Mouse (Mus musculus) heart, postnatal 0 days (tissue): ENCODE measurements around the gene Ptprb. TPM values are rescaled to one million over a fixed set of nuclear protein-coding genes. Genes with fewer than 3 reads are reported as not detected.
A peak's percentile ranks its signal among the peaks of the same experiment; 100 is the strongest.

Source experiments
- ATAC-seq: fragments of 200-750 bp; cut with Nextera tagmentation; 2 replicates; pipeline ENCODE4 v1.8.0; 2017; ENCODE audit warnings: low read depth, moderate number of reproducible peaks, moderate library complexity; ENCODE audit not compliant: insufficient read depth
- DNase-seq: peaks from one replicate; pipeline ENCODE4 v3.0.0-alpha.2; 2016; ENCODE audit warnings: low spot score
- H3K27ac ChIP-seq: fragments of 300-500 bp; sonication (generic); 2 replicates; pipeline ENCODE4 v1.5.1; 2014; ENCODE audit warnings: low read depth, mild to moderate bottlenecking
- H3K27me3 ChIP-seq: fragments of 300-500 bp; sonication (generic); 2 replicates; pipeline ENCODE4 v1.6.1; 2014; ENCODE audit warnings: low read length, mixed read lengths; ENCODE audit not compliant: control insufficient read depth, insufficient read depth
- H3K36me3 ChIP-seq: fragments of 300-500 bp; sonication (generic); replicated peaks from 2 replicates; pipeline ENCODE4 v1.6.1; 2014; ENCODE audit warnings: low read length, mixed read lengths; ENCODE audit not compliant: control insufficient read depth, insufficient read depth
- H3K4me1 ChIP-seq: fragments of 300-500 bp; sonication (generic); 2 replicates; pipeline ENCODE4 v1.6.1; 2014; ENCODE audit warnings: antibody characterized with exemption; ENCODE audit not compliant: control insufficient read depth, insufficient read depth
- H3K4me2 ChIP-seq: fragments of 300-500 bp; sonication (generic); 2 replicates; pipeline ENCODE4 v1.6.1; 2014; ENCODE audit warnings: low read depth, mild to moderate bottlenecking, low read length, moderate library complexity
- H3K4me3 ChIP-seq: fragments of 300-500 bp; sonication (generic); 2 replicates; pipeline ENCODE4 v1.5.1; 2014; ENCODE audit warnings: low read depth, low read length
- H3K9ac ChIP-seq: fragments of 300-500 bp; sonication (generic); replicated peaks from 2 replicates; pipeline ENCODE4 v1.6.1; 2014; ENCODE audit warnings: low read depth, low read length, mixed read lengths
- H3K9me3 ChIP-seq: fragments of 300-500 bp; sonication (generic); replicated peaks from 2 replicates; pipeline ENCODE4 v1.6.1; 2016; ENCODE audit warnings: low read length; ENCODE audit not compliant: control insufficient read depth
- CTCF ChIP-seq: IDR thresholded peaks from 2 replicates; pipeline ENCODE4 v1.5.1; 2016; ENCODE audit warnings: antibody characterized with exemption, control low read depth, low read depth
- EP300 ChIP-seq: IDR thresholded peaks from 2 replicates; pipeline ENCODE4 v1.6.1; 2016; ENCODE audit warnings: antibody characterized with exemption, low read depth
- WGBS: fragments of 180-500 bp; shearing (Covaris S2); extraction: QIAGEN DNeasy Blood & Tissue Kit; methylation state at CpG from one replicate; pipeline ENCODE4 v1.1.7; 2014; 5-methylcytosine and 5-hydroxymethylcytosine counted together
- polyA plus RNA-seq: library from polyadenylated mRNA; unstranded; fragments of >200 nt; fragmentation: Nextera tagmentation; extraction: Ambion mirVana; gene quantifications from 2 replicates; pipeline ENCODE4 v1.2.1, GENCODE M21; 2015
- total RNA-seq: library from RNA; depleted of rRNA; stranded (reverse); fragments of >200 nt; gene quantifications from 2 replicates; pipeline ENCODE4 v1.2.3, GENCODE M21; 2014; ENCODE audit warnings: low replicate concordance

Ptprb gene
- total and polyA plus RNA-seq, 2 experiments from 2014 or later: 6.9 to 22.3 TPM

- no peak for TF ChIP-seq EP300
- TF ChIP-seq CTCF: no peak
- Histone ChIP-seq H3K4me1 (no peaks in the 10 kb centered on the region), H3K27ac (no peak overlapping the region), H3K4me2 (no peak overlapping the region), H3K9ac (no peak overlapping the region), H3K27me3 (no peaks in the 10 kb centered on the region), H3K36me3 (no peaks in the 10 kb centered on the region), H3K4me3 (no peak overlapping the region), H3K9me3 (no peaks in the 10 kb centered on the region)
- no peak for ATAC-seq
- 64% methylated on average over 6 of the region's 6 CpGs for WGBS
- DNase-seq: no peak
Measured at GRCm38 (mm10) chr10:116416142-116416541, 140.8 kb downstream of the Ptprb start.

GRCm38 (mm10) chr10:116416726-116417125 is 141.4 kb downstream of the Ptprb start:
- no peaks in the 10 kb centered on the region for H3K9me3 ChIP-seq
- no peak for TF ChIP-seq EP300
- no peak for TF ChIP-seq CTCF
- H3K27ac ChIP-seq: no peak overlapping the region
- H3K4me3 ChIP-seq: no peak overlapping the region
- ATAC-seq (no peak), DNase-seq (no peak)
- H3K4me2 ChIP-seq: no peak overlapping the region
- H3K9ac ChIP-seq: no peak overlapping the region
- no peaks in the 10 kb centered on the region for H3K27me3 ChIP-seq
- H3K4me1 ChIP-seq: no peaks in the 10 kb centered on the region
- H3K36me3 ChIP-seq: no peaks in the 10 kb centered on the region
- 47% methylated on average over 5 of the region's 5 CpGs for WGBS

- no peak overlapping the region for H3K4me2 ChIP-seq
- no peak overlapping the region for H3K9ac ChIP-seq
- no peaks in the 10 kb centered on the region for H3K4me1 ChIP-seq
- H3K27ac ChIP-seq: no peak overlapping the region
- no peak for TF ChIP-seq EP300
- 0 out of 2 replicates have a peak, but pooled peaks have one; percentile 12 for TF ChIP-seq CTCF
- H3K27me3 ChIP-seq: no peaks in the 10 kb centered on the region
- H3K4me3 ChIP-seq: no peak overlapping the region
- no peak for ATAC-seq
- no peak for DNase-seq
- H3K9me3 ChIP-seq: no peaks in the 10 kb centered on the region
- WGBS: 64% methylated on average over 24 of the region's 24 CpGs
- no peaks in the 10 kb centered on the region for H3K36me3 ChIP-seq
Measured at GRCm38 (mm10) chr10:116418121-116418726, 142.9 kb downstream of the Ptprb start.

GRCm38 (mm10) chr10:116420976-116421375 is 145.7 kb downstream of the Ptprb start:
- DNase-seq (no peak), ATAC-seq (no peak)
- Histone ChIP-seq H3K36me3 (no peaks in the 10 kb centered on the region), H3K4me3 (no peak overlapping the region), H3K9me3 (0 out of 2 replicates have a peak, but pooled peaks cover 3% of the 10 kb centered on the region), H3K27ac (no peak overlapping the region), H3K9ac (no peak overlapping the region), H3K27me3 (no peaks in the 10 kb centered on the region), H3K4me2 (no peak overlapping the region), H3K4me1 (no peaks in the 10 kb centered on the region)
- 80% methylated on average over 6 of the region's 6 CpGs for WGBS
- TF ChIP-seq EP300: no peak
- TF ChIP-seq CTCF: no peak

GRCm38 (mm10) chr10:116422551-116422950 is 147.2 kb downstream of the Ptprb start:
- 67% methylated on average over 2 of the region's 2 CpGs for WGBS

GRCm38 (mm10) chr10:116424921-116425320 is 149.6 kb downstream of the Ptprb start:
- no peak for DNase-seq

More at GRCm38 (mm10) chr10:116422551-116422950, 147.2 kb downstream of the Ptprb start:
- Histone ChIP-seq H3K36me3 (no peaks in the 10 kb centered on the region), H3K4me2 (no peak overlapping the region), H3K27ac (no peak overlapping the region), H3K27me3 (no peaks in the 10 kb centered on the region), H3K9me3 (0 out of 2 replicates have a peak, but pooled peaks cover 3% of the 10 kb centered on the region), H3K4me3 (no peak overlapping the region), H3K4me1 (no peaks in the 10 kb centered on the region), H3K9ac (no peak overlapping the region)
- TF ChIP-seq EP300 (no peak), CTCF (no peak)
- DNase-seq (no peak), ATAC-seq (no peak)

More at GRCm38 (mm10) chr10:116424921-116425320, 149.6 kb downstream of the Ptprb start:
- Histone ChIP-seq H3K4me3 (no peak overlapping the region), H3K4me2 (no peak overlapping the region), H3K27me3 (no peaks in the 10 kb centered on the region), H3K36me3 (no peaks in the 10 kb centered on the region), H3K4me1 (no peaks in the 10 kb centered on the region), H3K9me3 (0 out of 2 replicates have a peak, but pooled peaks cover 3% of the 10 kb centered on the region), H3K27ac (no peak overlapping the region), H3K9ac (no peak overlapping the region)
- ATAC-seq: no peak
- 80% methylated on average over 6 of the region's 6 CpGs for WGBS
- TF ChIP-seq CTCF (no peak), EP300 (no peak)
